Mouse (Mus musculus) forebrain, embryonic 16.5 days (tissue): ENCODE data around the gene Batf. TPM values are rescaled to one million over a fixed set of nuclear protein-coding genes. Genes with fewer than 3 reads are reported as not detected.
"Not testable (repeated sequence)": the region's sequence is repeated elsewhere in the genome, so short reads cannot be mapped to it uniquely, and the experiment has no call there.

Experiments
- ATAC-seq: fragments of 200-750 bp; cut with Nextera tagmentation; 2 replicates; pipeline ENCODE4 v1.8.0; 2017; ENCODE audit warnings: mild to moderate bottlenecking, moderate library complexity
- H3K27ac ChIP-seq: fragments of 300-500 bp; sonication (generic); 2 replicates; pipeline ENCODE4 v1.5.1; 2014; ENCODE audit warnings: low read length, control low read depth
- H3K27me3 ChIP-seq: fragments of 300-500 bp; sonication (generic); replicated peaks from 2 replicates; pipeline ENCODE4 v1.6.1; 2014; ENCODE audit warnings: low read length; ENCODE audit not compliant: control insufficient read depth, insufficient read depth
- H3K36me3 ChIP-seq: fragments of 300-500 bp; sonication (generic); 2 replicates; pipeline ENCODE4 v1.6.1; 2014; ENCODE audit not compliant: control insufficient read depth, insufficient read depth
- H3K4me1 ChIP-seq: fragments of 300-500 bp; sonication (generic); replicated peaks from 2 replicates; pipeline ENCODE4 v1.6.1; 2014; ENCODE audit warnings: low read length; ENCODE audit not compliant: control insufficient read depth, insufficient read depth
- H3K4me2 ChIP-seq: fragments of 300-500 bp; sonication (generic); 2 replicates; pipeline ENCODE4 v1.6.1; 2014; ENCODE audit warnings: mild to moderate bottlenecking, low read length, control low read depth
- H3K4me3 ChIP-seq: fragments of 300-500 bp; sonication (generic); replicated peaks from 2 replicates; pipeline ENCODE4 v1.5.1; 2014; ENCODE audit warnings: mild to moderate bottlenecking, low read length, control low read depth
- H3K9ac ChIP-seq: fragments of 300-500 bp; sonication (generic); replicated peaks from 2 replicates; pipeline ENCODE4 v1.6.1; 2014; ENCODE audit warnings: low read depth, low read length, control low read depth
- H3K9me3 ChIP-seq: fragments of 300-500 bp; sonication (generic); 2 replicates; pipeline ENCODE4 v1.6.1; 2016; ENCODE audit warnings: low read length; ENCODE audit not compliant: control insufficient read depth
- whole genome bisulfite sequencing: fragments of 180-500 bp; shearing (Covaris S2); extraction: QIAGEN DNeasy Blood & Tissue Kit; methylation state at CpG from one replicate; pipeline ENCODE4 v1.1.7; 2014; 5-methylcytosine and 5-hydroxymethylcytosine counted together
- polyA plus RNA-seq: library from polyadenylated mRNA; unstranded; fragments of >200 nt; fragmentation: Nextera tagmentation; extraction: Ambion mirVana; gene quantifications from 2 replicates; pipeline ENCODE4 v1.2.1, GENCODE M21; 2015

Batf gene
- polyA plus RNA-seq, 1 experiment from 2014 or later: 0.75 TPM

DNA sequence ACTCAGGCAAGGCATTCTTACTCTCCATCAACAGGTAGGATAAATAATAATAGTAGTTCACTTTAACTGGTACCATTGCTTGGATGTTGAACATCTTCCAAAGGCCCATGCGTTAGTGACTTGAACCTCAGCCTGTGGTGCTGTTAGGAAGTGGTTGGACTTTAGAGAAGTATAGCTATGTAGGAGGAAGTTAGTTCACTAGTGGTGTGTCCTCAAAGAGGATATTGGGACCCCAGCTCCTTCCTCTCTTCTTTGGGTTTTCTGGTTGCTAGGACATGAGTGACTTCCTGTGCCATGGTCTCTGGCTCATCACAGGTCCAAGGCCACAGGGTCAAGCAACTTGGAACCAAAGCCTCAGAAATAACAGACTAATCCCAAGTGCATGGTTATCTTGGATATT is 38.5 kb upstream of the Batf start:
- Histone ChIP-seq H3K4me3 (no peak overlapping the region), H3K27me3 (no peaks in the 10 kb centered on the region), H3K4me2 (no peak overlapping the region), H3K36me3 (no peaks in the 10 kb centered on the region), H3K27ac (no peak overlapping the region), H3K4me1 (no peaks in the 10 kb centered on the region), H3K9ac (no peak overlapping the region), H3K9me3 (no peaks in the 10 kb centered on the region)
- WGBS: 97% methylated on average over 1 of the region's 1 CpGs
- ATAC-seq: no peak

DNA sequence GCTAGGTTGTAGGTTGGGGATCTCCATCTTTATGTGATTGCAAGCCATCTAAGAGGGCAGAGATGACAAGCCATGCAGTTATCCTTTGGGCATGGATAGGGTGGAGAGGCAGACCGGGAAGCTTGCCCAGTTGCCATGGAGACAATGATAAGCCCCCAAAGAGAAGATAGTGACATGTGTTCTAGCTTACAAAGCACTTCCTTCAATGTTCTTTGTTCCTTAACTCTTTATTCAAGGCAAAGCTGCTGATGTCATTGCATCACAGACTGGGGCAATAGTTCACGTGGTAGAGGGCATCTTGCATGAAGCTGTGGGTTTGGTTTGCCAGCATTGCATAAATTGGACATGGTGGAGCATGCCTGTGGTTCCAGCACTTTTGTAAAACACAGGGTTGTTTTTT is 27.1 kb upstream of the Batf start:
- no peaks in the 10 kb centered on the region for H3K9me3 ChIP-seq
- no peak overlapping the region for H3K27ac ChIP-seq
- H3K27me3 ChIP-seq: no peaks in the 10 kb centered on the region
- no peak overlapping the region for H3K4me2 ChIP-seq
- 18% methylated on average over 2 of the region's 2 CpGs for WGBS
- H3K36me3 ChIP-seq: no peaks in the 10 kb centered on the region
- peaks cover 7% of the 10 kb centered on the region for H3K4me1 ChIP-seq
- peak; percentile 55; the same call in 1 of the 2 replicates for ATAC-seq
- no peak overlapping the region for H3K9ac ChIP-seq
- no peak overlapping the region for H3K4me3 ChIP-seq

DNA sequence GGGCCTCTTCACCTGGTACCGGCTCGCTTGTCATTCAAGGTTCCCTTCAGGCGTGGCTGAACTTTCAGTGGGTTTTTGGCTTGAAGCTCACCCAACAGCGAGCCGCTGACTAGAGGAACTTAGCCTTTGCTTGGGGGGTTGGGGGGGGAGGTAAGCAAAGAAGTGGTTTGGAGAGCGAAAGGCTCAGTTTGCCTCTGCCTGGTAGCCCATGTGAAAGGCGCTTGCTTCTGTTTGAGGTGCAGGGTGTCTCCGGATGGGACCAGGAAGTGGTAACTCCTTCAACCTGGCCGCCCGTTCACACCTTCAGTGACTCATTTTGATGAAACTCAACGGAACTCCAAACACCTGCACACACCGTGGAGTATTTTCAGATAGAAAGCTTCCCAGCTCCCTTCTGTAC is 25.6 kb upstream of the Batf start:
- no peak overlapping the region for H3K4me3 ChIP-seq
- peaks cover 7% of the 10 kb centered on the region for H3K4me1 ChIP-seq
- WGBS: 95% methylated on average over 12 of the region's 12 CpGs
- H3K9me3 ChIP-seq: no peaks in the 10 kb centered on the region
- H3K9ac ChIP-seq: no peak overlapping the region
- H3K36me3 ChIP-seq: no peaks in the 10 kb centered on the region
- H3K27me3 ChIP-seq: no peaks in the 10 kb centered on the region
- H3K27ac ChIP-seq: no peak overlapping the region
- no peak overlapping the region for H3K4me2 ChIP-seq
- ATAC-seq: no peak

DNA sequence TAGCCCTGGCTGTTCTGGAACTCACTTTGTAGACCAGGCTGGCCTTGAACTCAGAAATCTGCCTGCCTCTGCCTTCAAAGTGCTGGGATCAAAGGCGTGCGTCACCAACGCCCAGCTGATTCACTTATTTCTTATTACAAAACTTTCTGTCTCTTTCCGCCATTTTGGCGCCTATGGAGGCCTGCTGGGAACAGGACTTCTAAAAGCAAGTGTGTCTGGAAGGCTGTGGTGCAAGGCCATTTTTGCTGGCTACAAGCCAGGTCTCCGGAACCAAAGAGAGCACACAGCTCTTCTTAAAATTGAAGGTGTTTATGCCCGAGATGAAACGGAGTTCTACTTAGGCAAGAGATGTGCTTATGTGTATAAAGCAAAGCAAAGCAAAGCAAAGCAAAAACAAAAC is 24.2 kb upstream of the Batf start:
- not testable (repeated sequence) for H3K4me1 ChIP-seq, H3K36me3 ChIP-seq, H3K27me3 ChIP-seq, H3K4me3 ChIP-seq, ATAC-seq, H3K4me2 ChIP-seq, H3K9ac ChIP-seq, H3K27ac ChIP-seq, H3K9me3 ChIP-seq
- whole genome bisulfite sequencing: 87% methylated on average over 8 of the region's 8 CpGs

DNA sequence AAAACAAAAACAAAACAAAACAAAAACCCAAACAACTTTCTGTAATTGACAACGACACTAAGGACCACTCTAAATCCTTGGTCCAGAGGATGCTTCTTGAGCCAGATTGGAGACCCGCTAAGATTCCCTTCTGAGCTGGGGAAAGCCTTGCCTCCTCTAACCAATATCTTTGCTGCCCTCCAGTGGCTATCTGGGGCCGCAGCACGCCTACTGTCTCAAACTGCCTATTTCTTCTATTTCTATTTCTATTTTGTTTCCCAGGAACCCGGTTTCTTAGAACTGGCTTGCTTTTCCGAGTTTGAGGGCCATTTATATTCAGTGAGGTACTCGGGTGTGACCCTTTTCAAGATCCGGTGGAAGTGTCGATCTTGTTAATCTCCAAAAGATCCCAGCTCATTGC is 23.6 kb upstream of the Batf start:
- peak; percentile 79 for ATAC-seq
- peak overlapping the region; percentile 32; the same call in 1 of the 2 replicates for H3K4me2 ChIP-seq
- no peak overlapping the region for H3K27ac ChIP-seq
- no peaks in the 10 kb centered on the region for H3K27me3 ChIP-seq
- H3K4me1 ChIP-seq: peaks cover 7% of the 10 kb centered on the region
- H3K9me3 ChIP-seq: no peaks in the 10 kb centered on the region
- H3K9ac ChIP-seq: no peak overlapping the region
- no peaks in the 10 kb centered on the region for H3K36me3 ChIP-seq
- 12% methylated on average over 9 of the region's 9 CpGs for WGBS
- H3K4me3 ChIP-seq: no peak overlapping the region

DNA sequence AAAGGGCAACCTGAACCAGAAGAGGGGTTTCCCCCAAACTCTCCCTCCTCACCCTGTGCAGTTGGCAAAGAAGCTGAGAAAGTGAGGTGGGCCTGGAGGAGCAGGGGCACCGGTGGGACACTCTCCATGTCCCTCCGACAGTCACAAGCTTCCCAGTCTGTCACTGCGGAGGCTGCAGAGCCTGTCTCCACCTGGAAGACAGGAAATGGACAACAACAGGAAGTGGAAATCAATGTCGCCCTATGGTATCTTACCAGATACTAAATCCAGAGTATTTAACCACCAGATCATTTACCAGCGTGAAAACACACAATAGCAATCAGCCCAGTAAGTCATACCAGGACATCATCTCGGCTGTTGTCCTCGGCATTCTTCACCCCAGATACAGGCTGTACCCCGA is 20.4 kb upstream of the Batf start:
- Histone ChIP-seq H3K27ac (no peak overlapping the region), H3K36me3 (no peaks in the 10 kb centered on the region), H3K4me1 (peaks cover 5% of the 10 kb centered on the region), H3K27me3 (no peaks in the 10 kb centered on the region), H3K4me2 (no peak overlapping the region), H3K9ac (no peak overlapping the region), H3K9me3 (no peaks in the 10 kb centered on the region; the same call in 1 of the 2 replicates), H3K4me3 (no peak overlapping the region)
- no peak for ATAC-seq
- 87% methylated on average over 8 of the region's 8 CpGs for WGBS

DNA sequence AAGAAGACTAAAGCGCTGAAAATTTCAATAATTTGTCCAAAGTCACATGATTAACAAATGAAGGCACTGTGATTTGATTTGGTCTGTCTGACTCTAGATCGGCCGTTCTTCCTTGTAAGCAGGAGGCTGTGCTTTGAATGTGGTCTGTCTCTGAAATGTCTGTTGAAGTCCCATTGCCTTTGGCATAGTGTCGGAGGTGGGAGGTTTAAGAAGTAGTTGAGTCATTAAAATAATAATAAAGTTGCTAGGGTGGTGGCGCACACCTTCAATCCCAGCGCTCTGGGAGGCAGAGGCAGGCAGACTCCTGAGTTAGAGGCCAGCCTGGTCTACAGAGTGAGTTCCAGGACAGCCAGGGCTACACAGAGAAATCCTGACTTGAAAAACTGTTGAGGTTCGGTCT is 19.4 kb upstream of the Batf start:
- Histone ChIP-seq H3K4me3 (no peak overlapping the region), H3K9me3 (no peaks in the 10 kb centered on the region; the same call in 1 of the 2 replicates), H3K4me2 (no peak overlapping the region), H3K27me3 (no peaks in the 10 kb centered on the region), H3K27ac (no peak overlapping the region), H3K9ac (no peak overlapping the region), H3K4me1 (peaks cover 5% of the 10 kb centered on the region), H3K36me3 (no peaks in the 10 kb centered on the region)
- WGBS: 95% methylated on average over 7 of the region's 7 CpGs
- no peak for ATAC-seq

DNA sequence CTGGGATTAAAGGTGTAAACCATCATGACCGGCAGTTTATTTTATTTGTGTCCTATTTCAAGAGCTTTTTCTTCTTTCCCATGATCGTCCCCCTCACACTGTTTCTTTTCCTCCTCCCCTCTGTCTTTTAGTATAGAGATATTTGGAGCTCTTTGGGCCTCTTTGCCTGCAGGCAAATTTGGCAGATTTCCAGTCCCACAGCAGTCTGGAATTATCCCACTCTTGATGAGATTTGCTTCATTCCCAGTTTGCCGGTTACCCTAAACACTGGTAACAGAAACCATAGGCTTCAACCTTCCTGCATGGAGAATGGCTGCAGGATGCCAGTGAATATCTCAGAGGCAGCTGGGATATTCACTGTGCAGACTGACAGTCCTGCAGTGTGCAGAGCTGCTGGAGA is 17.8 kb upstream of the Batf start:
- H3K27ac ChIP-seq: no peak overlapping the region
- H3K4me1 ChIP-seq: peaks cover 3% of the 10 kb centered on the region
- no peak overlapping the region for H3K4me2 ChIP-seq
- 17% methylated on average over 3 of the region's 3 CpGs for WGBS
- no peaks in the 10 kb centered on the region; the same call in 1 of the 2 replicates for H3K9me3 ChIP-seq
- no peak overlapping the region for H3K4me3 ChIP-seq
- H3K27me3 ChIP-seq: no peaks in the 10 kb centered on the region
- H3K9ac ChIP-seq: no peak overlapping the region
- ATAC-seq: no peak
- no peaks in the 10 kb centered on the region for H3K36me3 ChIP-seq

DNA sequence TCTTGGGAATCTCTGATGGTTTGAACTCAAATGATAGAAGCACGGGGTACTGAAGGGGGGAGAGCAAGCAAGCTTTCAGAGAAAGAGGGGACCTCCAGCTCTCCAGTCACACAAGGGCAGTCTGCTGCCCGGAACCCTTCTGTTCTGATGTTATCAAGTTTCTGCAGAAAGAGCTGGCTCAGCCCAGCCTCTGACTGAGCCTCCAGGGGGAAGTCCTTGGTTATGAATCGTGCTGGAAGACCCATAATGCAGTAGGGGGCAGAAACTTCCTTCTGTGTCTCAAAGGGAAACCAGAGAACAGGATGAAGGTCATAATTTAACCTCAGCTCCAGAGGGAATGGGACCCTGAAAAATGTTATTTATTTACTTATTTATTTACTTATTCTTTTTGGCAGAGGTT is 16.4 kb upstream of the Batf start:
- WGBS: 78% methylated on average over 3 of the region's 3 CpGs
- H3K27me3 ChIP-seq: no peaks in the 10 kb centered on the region
- no peak overlapping the region for H3K4me2 ChIP-seq
- H3K36me3 ChIP-seq: no peaks in the 10 kb centered on the region
- H3K9me3 ChIP-seq: no peaks in the 10 kb centered on the region; the same call in 1 of the 2 replicates
- H3K9ac ChIP-seq: no peak overlapping the region
- peaks cover 3% of the 10 kb centered on the region for H3K4me1 ChIP-seq
- H3K4me3 ChIP-seq: no peak overlapping the region
- ATAC-seq: no peak
- H3K27ac ChIP-seq: no peak overlapping the region

DNA sequence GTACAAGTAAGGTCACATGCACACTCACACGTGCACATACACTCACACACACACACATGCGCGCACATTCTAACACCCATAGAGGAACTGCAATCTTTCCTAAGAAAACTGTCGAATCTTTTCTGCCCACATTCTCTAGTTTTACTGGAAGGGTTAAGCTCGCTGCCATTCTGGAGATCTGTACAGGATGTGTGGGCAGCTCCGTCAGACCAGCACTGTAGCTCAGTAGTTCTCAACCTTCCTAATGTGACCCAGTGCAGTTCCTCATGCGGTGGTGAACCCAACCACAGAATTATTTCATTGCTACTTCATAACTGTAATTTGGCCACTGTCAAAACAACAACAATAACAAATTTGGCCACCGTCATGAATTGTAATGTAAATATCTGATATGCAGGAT is 12.6 kb upstream of the Batf start:
- no peaks in the 10 kb centered on the region for H3K27me3 ChIP-seq
- WGBS: 93% methylated on average over 8 of the region's 8 CpGs
- ATAC-seq: no peak
- no peaks in the 10 kb centered on the region; the same call in 1 of the 2 replicates for H3K9me3 ChIP-seq
- H3K27ac ChIP-seq: no peak overlapping the region
- H3K4me2 ChIP-seq: no peak overlapping the region
- no peak overlapping the region for H3K9ac ChIP-seq
- H3K4me1 ChIP-seq: peaks cover 2% of the 10 kb centered on the region
- H3K36me3 ChIP-seq: no peaks in the 10 kb centered on the region
- no peak overlapping the region for H3K4me3 ChIP-seq
